Mouse (Mus musculus) bone marrow macrophage, adult 2 months (primary cell): ENCODE measurements around the gene Zfp94.

ENCODE experiments used
- CTCF ChIP-seq: IDR thresholded peaks from 2 replicates; pipeline ENCODE4 v1.5.1; 2012; ENCODE audit warnings: low read depth, mild to moderate bottlenecking, low read length, moderate library complexity
- POLR2A ChIP-seq: IDR thresholded peaks from 2 replicates; pipeline ENCODE4 v1.6.1; 2012; ENCODE audit warnings: mild to moderate bottlenecking, low read depth, low read length, borderline replicate concordance

DNA sequence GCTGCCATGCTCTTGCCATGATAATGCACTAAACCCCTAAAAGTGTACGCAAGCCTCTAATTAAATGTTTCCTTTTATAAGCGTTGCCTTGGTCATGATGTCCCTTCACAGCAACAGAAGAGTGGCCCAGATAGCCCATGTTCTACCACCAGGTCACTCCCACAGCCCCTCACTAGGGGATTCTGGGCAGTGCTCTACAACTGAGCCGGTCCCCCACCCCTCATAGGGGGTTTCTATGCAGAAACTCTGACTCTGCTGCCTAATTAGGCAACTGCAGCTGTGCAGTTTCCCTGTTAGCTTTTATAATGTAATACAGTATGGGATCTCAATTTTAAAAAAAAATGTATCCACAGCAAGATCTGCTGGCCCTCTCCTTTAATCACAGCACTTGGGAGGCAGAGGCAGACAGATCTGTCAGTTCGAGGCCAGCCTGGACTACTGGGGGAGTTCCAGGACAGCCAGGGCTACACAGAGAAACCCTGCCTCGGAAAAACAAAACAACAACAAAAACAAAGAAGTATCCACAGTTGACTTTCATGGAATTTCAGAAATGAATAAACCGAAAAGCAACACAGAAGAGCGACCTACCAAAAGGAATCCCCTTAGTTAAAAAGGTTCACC, 46.7 kb downstream of the Zfp94 start:
- no peak for TF ChIP-seq POLR2A
- TF ChIP-seq CTCF, result no peak
